Mouse (Mus musculus) erythroblast, adult 5-6 weeks (primary cell): Measurements from ENCODE around the gene Rasgrf2. TPM values are rescaled to one million over a fixed set of nuclear protein-coding genes. Genes with fewer than 3 reads are reported as not detected.

ENCODE experiments used
- ATAC-seq: replicated peaks from 2 replicates; pipeline ENCODE4 v1.8.0; 2016; ENCODE audit warnings: moderate number of reproducible peaks, mild to moderate bottlenecking, moderate TSS enrichment, inconsistent platforms; ENCODE audit not compliant: poor library complexity, low FRiP score, severe bottlenecking
- total RNA-seq, 2 experiments: library from RNA; stranded (forward) in 1 of 2; stranded (reverse) in 1 of 2; fragments of 150-400 nt in 1 of 2; fragments of 200-764, 138-1000 nt in 1 of 2; gene quantifications; 2 replicates each; pipeline versions ENCODE4 v1.2.3 to v1.2.4; 2015 to 2017; ENCODE audit warnings: low replicate concordance in 2 of 2

Gene Rasgrf2
- total RNA-seq, 2 experiments from 2014 or later, result not detected

DNA sequence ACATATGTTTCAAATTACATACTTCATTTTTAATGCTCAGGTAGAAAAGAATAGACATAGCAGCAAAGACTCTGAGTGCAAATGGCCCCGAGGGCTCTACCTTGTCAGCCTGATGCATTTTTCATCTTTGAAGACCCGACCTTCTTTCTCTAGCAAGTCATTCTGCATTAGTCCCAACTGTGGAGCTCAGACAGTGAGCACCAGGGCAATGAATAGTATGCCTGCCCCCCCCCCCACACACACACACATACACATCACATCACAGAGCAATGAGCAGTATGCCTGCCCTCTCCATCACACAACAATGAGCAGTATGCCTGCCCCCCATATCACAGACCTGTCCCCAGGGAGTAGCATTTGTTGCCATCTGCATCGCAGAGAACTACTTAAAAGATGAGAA, 80.2 kb downstream of the Rasgrf2 start:
- ATAC-seq, result no peak

GRCm38 (mm10) chr13:92041584-92042563, 89.6 kb downstream of the Rasgrf2 start:
- ATAC-seq, result no peak

GRCm38 (mm10) chr13:92030364-92031057, 100.9 kb downstream of the Rasgrf2 start:
- no peak for ATAC-seq

DNA sequence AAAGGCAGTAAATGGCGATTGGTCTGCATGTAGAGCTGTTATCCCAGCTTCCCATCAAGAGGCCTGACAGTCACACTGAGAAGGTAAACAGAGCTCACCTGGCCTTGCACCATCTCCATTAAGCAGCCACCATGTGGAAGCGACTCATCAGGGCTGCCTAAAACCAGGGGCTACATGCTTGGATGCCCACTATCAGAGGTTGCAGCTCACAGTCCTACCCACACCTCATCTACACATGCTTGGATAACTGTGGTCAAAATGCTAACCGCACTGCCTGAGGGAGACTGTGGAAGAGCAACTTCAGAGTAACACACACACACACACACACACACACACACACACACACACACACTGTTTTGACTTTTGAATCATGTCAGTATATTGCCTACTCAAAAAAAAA, 101.8 kb downstream of the Rasgrf2 start:
- no peak for ATAC-seq

- ATAC-seq, result no peak
Measured at GRCm38 (mm10) chr13:92027951-92028350, 103.5 kb downstream of the Rasgrf2 start.

DNA sequence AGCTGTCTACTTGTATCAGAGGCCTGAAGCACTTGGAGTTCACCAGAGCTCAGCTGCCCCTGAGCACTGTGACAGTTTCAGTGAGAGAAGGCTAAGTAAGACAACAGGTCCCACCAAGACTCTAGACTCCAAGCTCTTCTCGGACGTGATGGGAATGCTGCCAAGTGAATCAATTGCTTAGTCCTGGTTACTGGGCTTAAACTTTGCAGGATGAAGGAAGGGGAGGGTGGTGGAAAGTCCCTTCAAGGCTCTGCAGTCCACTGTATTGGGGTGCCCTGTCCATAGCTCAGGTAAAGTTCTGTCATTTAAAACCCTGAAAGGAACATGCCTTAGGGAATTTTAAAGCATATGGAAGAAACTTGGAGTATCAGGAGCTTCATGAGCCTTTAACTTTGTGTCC, 104.8 kb downstream of the Rasgrf2 start:
- no peak for ATAC-seq

DNA sequence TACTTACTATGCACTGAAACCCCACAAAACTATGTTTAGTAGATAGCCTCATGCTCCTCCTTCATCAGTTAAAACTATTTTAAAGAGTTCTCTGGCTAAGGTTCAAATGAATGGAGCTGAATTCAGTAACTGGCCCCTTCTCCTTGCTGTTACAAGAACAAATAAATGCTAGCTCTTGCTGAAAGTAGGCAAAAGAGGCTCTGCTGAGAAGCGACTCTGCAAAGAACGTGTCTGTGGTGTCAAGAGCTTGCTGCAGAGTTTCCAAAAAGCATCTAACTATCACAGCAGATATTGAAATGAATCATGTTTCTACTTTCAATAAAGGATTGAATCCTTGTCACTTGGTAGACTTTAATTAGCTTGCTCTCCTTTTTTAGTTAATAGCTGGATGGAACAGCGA, 106.3 kb downstream of the Rasgrf2 start:
- ATAC-seq, result no peak

DNA sequence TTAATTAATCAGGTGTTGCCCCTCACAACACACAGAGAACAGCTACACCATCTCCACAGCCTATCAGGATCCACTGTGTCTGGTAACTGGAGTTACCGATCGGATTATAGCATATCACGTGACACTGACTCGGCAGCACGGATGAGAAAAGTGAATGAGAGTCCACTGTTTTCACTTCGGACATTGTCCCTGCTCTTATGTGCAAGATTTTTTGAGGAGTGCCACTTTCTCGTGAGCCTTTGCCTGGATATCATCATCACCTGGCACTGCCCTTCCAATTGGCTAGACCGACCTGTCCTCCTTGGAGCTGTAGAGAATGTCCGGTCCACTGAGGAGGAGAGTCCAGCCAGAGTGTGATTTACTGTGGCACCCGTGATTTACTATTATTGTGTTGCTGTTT, 109.3 kb downstream of the Rasgrf2 start:
- no peak for ATAC-seq

GRCm38 (mm10) chr13:91996929-91997328, 134.5 kb downstream of the Rasgrf2 start:
- ATAC-seq, result no peak

GRCm38 (mm10) chr13:91991412-91991811, 140.0 kb downstream of the Rasgrf2 start:
- ATAC-seq, result no peak

DNA sequence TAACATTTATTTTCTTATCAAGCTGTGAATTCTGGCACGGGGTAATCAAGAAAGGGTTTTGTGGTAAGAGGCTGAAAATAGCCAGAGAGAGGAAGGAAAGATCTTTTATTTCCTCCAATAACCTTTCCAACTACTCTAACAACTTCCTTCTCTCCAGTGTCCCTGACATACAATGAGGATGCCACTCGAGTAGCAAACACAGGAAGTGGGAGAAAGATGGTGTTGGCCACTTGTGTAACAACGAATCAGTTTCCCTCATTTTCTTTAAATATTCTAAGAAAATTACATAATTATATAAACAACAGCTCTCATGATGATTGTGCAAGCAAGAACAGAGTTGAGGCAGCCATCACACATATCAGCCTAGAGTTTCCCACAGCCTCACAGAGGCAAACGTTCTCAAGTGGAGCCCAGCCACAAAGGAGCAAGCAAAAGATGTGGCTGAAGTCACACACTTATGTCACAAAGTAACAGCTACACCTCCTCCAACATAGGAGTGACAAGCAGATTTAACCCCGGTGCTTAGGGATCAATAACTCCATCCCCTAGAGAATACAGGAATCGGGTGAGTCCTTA, 140.7 kb downstream of the Rasgrf2 start:
- no peak for ATAC-seq

DNA sequence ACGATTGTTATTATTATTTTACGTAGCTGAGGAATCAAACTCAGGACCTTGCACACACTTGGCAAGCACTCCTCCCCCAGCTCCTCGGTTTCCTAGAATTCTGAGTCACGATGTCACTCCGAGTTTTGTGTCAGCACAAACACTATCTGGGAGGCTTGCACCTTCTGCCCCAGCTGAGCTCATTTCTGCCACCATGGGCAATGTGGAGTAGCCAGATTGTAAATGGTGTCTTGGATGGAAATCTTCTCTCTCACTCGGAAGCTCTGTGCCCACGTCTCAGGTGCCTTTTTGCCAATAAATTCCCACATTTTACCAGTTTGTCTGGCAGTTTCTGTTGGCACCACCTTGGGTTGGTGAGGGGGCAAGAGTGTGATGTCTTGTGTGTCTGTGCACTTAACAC, 143.1 kb downstream of the Rasgrf2 start:
- ATAC-seq, result no peak

- ATAC-seq, result no peak
Measured at GRCm38 (mm10) chr13:91986958-91987357, 144.5 kb downstream of the Rasgrf2 start.

DNA sequence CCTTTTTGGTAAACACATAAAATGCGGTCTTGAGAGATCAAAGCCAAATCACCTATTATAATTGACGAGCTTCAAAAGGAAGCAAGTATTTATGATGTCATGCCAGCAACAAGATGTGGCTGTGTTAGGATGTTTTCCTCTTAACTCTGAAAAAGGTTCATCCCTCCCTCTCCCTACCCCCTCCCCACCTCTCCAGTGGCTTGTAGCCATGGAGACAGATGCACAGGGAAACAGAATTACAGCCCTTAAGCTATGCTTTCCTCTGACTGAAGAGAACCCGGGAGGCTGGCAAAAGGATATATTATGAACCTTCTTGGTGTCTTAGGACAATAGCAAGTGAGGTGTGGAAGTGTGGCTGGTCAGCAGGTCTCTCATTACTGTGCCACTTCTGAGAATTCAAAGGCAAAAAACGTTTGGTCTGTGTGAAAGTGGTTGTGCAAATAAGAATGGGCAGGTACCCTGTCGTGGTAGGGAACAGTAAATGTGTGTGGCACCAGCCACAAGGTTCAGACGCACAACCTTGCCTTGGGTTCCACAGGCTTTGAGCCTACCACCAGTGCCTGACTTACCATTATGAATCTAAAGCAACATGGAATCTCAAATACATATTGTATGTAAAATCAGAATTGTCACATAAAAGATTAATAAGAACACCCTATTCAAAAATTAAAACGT, 145.4 kb downstream of the Rasgrf2 start:
- no peak for ATAC-seq

DNA sequence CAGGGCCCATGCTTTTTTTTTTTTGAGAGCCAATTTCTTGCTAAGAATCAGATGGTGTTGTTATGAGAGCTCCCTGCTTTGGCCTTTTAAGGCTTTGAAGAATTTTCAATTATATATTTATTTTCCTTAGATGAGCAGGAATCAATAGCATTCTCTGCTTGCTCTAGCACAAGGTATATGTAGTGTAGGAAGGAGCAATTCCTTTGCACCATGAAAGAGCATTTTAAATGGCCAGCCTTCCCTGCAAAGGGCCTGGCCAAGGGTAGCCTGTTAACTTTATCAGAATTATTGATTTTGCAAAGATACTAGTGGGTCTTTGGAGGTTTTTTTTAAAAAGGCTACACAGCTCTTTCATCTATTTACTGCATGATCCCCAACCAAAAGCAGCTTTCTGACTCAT, 146.4 kb downstream of the Rasgrf2 start:
- no peak for ATAC-seq

DNA sequence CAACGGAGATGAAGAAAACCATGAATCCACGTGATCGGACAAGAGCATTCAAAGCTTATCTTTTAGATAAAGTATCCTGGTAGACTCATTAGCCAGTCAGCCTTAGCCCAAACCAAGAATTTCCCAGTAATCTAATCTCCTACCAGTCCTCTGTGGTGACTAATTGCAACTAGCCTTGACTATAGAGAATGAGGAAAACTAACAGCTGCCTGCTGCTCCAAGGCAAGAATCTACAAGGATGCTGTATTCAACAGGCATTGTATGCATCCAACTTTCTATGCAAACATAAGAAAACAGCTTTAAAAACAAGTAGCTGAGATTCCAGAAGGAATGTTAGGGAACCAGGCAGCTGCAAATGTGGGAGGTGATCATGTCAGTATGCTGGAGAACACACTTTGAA, 149.4 kb downstream of the Rasgrf2 start:
- no peak for ATAC-seq

DNA sequence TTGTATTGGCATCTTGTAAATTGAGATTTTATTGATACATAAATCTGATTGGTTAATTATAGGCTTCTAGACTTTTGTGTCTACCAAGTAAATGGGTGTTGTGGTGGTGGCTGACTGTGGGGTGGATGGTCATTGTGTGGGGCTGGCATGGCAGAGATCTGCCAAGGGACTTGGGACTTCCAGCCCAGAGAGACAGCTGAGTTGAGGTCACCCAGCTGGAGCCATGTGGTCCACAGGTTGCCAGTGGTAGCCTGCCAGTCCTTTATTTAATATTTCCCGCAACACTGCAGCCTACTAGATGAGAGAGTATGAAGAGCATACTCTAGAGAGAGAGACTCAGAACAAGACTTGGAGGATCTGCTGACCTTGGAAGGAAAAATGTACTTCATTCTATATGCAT, 150.0 kb downstream of the Rasgrf2 start:
- no peak for ATAC-seq

DNA sequence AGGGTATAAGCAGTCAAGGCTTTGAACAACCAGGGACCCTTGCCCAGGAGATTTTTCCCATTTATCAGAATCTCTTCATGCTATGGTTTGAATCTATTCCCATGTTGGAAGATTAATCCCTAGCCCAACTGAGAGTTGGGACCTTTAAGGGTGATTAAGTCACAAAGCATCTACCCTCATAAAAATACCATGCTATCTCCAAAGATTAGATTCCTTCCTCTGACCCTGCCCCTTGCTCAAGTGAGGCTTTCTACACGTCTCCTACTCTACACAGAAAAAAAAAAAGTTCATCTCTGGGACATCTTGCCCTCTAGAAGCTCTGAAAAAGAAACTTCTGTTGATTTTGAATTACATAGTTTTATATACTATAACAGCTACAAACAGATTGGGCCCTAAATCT, 154.5 kb downstream of the Rasgrf2 start:
- ATAC-seq, result no peak

DNA sequence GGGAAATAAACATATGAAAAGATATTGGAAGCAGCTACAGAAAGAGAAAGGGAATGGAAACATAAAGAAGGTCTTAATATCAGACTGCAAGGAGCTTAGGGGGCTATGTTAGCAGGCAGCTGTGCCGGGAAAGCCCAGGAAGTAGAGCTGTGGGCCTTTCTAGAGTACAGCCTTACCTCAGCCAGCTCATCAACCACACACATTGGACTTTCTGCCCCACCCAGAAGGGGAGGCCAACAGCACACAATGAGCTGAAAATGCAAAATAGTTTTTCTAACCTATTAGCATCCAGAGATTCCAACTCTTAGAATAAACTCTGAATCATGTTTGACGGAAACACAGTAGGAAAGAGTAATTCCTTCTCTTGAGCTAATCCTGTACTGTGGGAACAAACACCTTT, 154.9 kb downstream of the Rasgrf2 start:
- no peak for ATAC-seq

GRCm38 (mm10) chr13:91974154-91974553, 157.3 kb downstream of the Rasgrf2 start:
- no peak for ATAC-seq
